Mouse (Mus musculus) urinary bladder, postnatal 36 days (tissue): Measurements from ENCODE around the gene Vopp1.

ENCODE experiments used
- DNase-seq, 2 experiments: peaks; one replicate each; pipeline ENCODE4 v3.0.0; 2022; ENCODE audit warnings: low spot score in 2 of 2, mixed read lengths in 1 of 2

The Vopp1 gene

GRCm38 (mm10) chr6:57702743-57703499 is 122.0 kb downstream of the Vopp1 start:
- DNase-seq: peak; percentile 95 to 97

- DNase-seq: no peak
Observed at GRCm38 (mm10) chr6:57702376-57702742, 122.6 kb downstream of the Vopp1 start, which contains the start of gene Lancl2. Lancl2 (plus strand) TSS chr6:57702540.

GRCm38 (mm10) chr6:57701686-57702085 is 123.3 kb downstream of the Vopp1 start:
- no peak for DNase-seq

GRCm38 (mm10) chr6:57693116-57693515 is 131.8 kb downstream of the Vopp1 start:
- DNase-seq: no peak

- DNase-seq: peak; percentile 79 to 88
Observed at GRCm38 (mm10) chr6:57691467-57692261, 133.3 kb downstream of the Vopp1 start, which contains the start of gene Pyurf. Pyurf (minus strand) TSS chr6:57692078.

- DNase-seq: no peak
Observed at GRCm38 (mm10) chr6:57684156-57684555, 140.8 kb downstream of the Vopp1 start.
